Mouse (Mus musculus) adrenal gland, postnatal 10 days (tissue): Measurements from ENCODE around the gene Mrpl24. TPM values are rescaled to one million over a fixed set of nuclear protein-coding genes. Genes with fewer than 3 reads are reported as not detected.

Experiments
- DNase-seq: peaks from one replicate; pipeline ENCODE4 v3.0.0; 2021; ENCODE audit warnings: mixed read lengths
- total RNA-seq, 2 experiments: library from RNA; stranded (reverse); gene quantifications; 2 replicates each; pipeline ENCODE4 v1.2.3; 2021

Mrpl24 gene
- total RNA-seq, 2 experiments from 2014 or later, result 104 to 123 TPM

GRCm38 (mm10) chr3:87947056-87947810 is 27.9 kb downstream of the Mrpl24 start:
- DNase-seq, result peak; percentile 18

- DNase-seq, result no peak
Measured at GRCm38 (mm10) chr3:87947811-87948199, 28.5 kb downstream of the Mrpl24 start.

- peak; percentile 16 for DNase-seq
Measured at GRCm38 (mm10) chr3:87948378-87949265, 29.3 kb downstream of the Mrpl24 start, which contains the start of gene Crabp2. TSS of gene Crabp2 (plus strand) at chr3:87948666.

GRCm38 (mm10) chr3:87949266-87949954 is 30.1 kb downstream of the Mrpl24 start:
- no peak for DNase-seq

- DNase-seq, result no peak
Measured at GRCm38 (mm10) chr3:87949955-87950515, 30.7 kb downstream of the Mrpl24 start.

GRCm38 (mm10) chr3:87951946-87952345 is 32.6 kb downstream of the Mrpl24 start:
- no peak for DNase-seq

GRCm38 (mm10) chr3:87952440-87952839 is 33.1 kb downstream of the Mrpl24 start:
- no peak for DNase-seq

- DNase-seq, result no peak
Measured at GRCm38 (mm10) chr3:87958056-87958455, 38.8 kb downstream of the Mrpl24 start.

- no peak for DNase-seq
Measured at GRCm38 (mm10) chr3:87958476-87958875, 39.2 kb downstream of the Mrpl24 start.

GRCm38 (mm10) chr3:87958967-87959366 is 39.7 kb downstream of the Mrpl24 start:
- no peak for DNase-seq

GRCm38 (mm10) chr3:87959371-87959770 is 40.1 kb downstream of the Mrpl24 start:
- DNase-seq, result no peak

GRCm38 (mm10) chr3:87960191-87960585 is 40.9 kb downstream of the Mrpl24 start:
- DNase-seq, result no peak

- DNase-seq, result peak; percentile 91
Measured at GRCm38 (mm10) chr3:87960586-87961191, 41.4 kb downstream of the Mrpl24 start.

- DNase-seq, result peak; percentile 70
Measured at GRCm38 (mm10) chr3:87970184-87970938, 51.1 kb downstream of the Mrpl24 start.

- DNase-seq, result peak; percentile 70
Measured at GRCm38 (mm10) chr3:87970939-87971488, 51.7 kb downstream of the Mrpl24 start, which contains the start of gene Nes. TSS of gene Nes (plus strand) at chr3:87971078.

- DNase-seq, result no peak
Measured at GRCm38 (mm10) chr3:87971489-87972202, 52.3 kb downstream of the Mrpl24 start.

GRCm38 (mm10) chr3:87972203-87972664 is 52.9 kb downstream of the Mrpl24 start:
- no peak for DNase-seq

- no peak for DNase-seq
Measured at GRCm38 (mm10) chr3:87972776-87973175, 53.5 kb downstream of the Mrpl24 start.
